Mouse (Mus musculus): ENCODE results near the gene Angptl8. TPM values are rescaled to one million over a fixed set of nuclear protein-coding genes. Genes with fewer than 3 reads are reported as not detected.

The Angptl8 gene
- polyA plus RNA-seq, 1 experiment from 2014 or later, result 8.2 TPM

DNA sequence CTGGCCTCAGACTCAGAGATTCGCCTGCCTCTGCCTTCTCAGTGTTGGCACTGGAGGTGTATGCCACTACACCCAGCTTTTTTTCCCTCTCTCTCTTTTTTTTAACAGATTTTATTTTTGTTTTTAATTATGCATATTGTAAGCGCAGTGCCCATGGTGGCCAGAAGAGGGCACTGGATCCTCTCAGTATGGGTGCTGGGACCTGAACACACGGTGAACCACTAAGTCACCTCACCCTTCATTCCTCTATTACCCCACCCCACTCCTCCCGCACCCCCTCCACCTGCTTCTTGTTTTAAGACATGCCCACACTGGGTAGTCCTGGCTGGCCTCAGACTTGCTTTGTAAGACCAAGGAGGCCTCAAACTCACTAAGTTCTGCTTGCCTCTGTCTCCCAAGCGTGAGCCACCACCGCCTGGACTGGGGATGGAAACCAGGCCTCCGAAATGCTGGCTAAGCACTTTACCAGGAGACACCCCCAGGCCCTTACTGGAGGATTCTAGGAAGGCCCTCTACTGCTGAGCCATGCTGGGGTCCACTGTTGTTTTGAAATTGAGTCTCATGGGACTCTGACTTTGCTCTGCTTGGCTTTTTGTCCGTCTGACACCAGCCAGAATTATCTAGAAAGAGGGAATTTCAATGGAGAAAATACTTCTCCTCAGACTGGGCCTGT, 4.9 kb downstream of the Angptl8 start:
- Histone ChIP-seq H3K9me3 (no peaks in the 10 kb centered on the region), H3K4me3 (replicated peaks) (no peak overlapping the region), H3K4me1 (replicated peaks) (peaks cover 10% of the 10 kb centered on the region), H3K4me2 (replicated peaks) (no peak overlapping the region), H3K27ac (no peak overlapping the region), H3K36me3 (peaks cover 21% of the 10 kb centered on the region), H3K9ac (no peak overlapping the region), H3K27me3 (replicated peaks) (no peaks in the 10 kb centered on the region)
- WGBS, result 54% methylated on average over 8 of the region's 8 CpGs
- ATAC-seq, result no peak

DNA sequence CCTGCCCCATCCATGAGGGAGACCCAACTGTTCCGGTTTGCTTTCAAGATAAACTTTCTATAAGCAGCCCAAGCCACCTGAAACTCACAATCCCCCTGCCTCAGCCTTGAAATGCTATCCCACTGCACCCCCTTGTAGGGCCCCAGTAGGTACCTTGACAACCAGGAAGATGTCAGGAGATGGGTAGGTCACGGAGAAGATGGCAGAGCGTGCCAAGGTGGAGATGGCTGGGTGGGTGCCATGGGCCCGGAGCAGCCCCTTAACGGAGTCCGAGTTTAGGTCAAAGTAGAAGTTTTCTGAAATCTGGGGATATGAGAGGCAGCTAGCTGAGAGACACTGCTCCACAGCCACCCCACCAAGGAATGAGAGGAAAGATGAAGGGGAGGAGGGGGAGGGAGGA, 6.0 kb downstream of the Angptl8 start:
- no peak overlapping the region for H3K27ac ChIP-seq
- H3K36me3 ChIP-seq, result peaks cover 18% of the 10 kb centered on the region
- ATAC-seq, result no peak
- WGBS, result 95% methylated on average over 6 of the region's 6 CpGs
- H3K9ac ChIP-seq, result no peak overlapping the region
- no peak overlapping the region for H3K4me3 ChIP-seq (replicated peaks)
- H3K4me1 ChIP-seq (replicated peaks), result peaks cover 18% of the 10 kb centered on the region
- no peak overlapping the region for H3K4me2 ChIP-seq (replicated peaks)
- H3K27me3 ChIP-seq (replicated peaks), result no peaks in the 10 kb centered on the region
- no peaks in the 10 kb centered on the region for H3K9me3 ChIP-seq

DNA sequence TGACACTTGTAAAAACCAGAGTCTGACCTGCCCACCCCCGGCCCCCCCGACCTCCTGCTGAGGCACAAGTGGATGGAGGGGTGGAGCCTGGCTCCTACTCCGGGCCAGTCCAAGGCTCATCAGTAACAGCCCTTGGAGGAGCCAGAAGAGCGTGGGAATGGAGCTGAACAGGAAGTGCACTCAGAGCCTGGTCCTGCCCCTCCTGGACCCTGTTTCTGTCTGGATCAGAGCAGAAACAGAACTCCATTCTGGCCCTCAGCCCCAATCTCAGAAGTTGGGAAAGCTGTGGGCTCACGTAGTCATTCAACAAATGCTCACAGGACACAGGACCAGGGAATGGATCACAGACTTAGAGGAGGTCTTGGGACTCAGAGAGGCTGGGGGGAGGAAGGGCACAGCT, 7.1 kb downstream of the Angptl8 start:
- 0 out of 2 replicates have a peak, but pooled peaks have one; percentile 13 for ATAC-seq

DNA sequence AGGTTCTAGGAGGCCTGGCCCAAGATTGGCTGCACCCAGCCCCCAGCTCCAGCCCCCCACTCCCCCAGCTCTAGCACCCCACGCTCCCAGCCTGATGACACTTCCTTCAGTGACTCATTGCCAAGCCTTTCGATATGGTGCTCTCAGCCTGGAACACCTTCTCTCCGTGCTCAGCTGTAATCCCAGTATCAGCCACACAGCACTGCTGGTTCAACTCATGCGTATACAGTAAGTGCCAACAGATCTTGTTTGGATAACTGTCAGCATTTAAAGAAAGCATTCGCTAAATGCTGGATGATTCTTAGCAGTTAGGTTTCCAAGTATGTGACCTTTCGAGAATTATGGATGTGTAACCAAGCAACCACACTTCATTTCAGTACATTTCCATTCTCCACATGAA, 7.8 kb downstream of the Angptl8 start:
- no peaks in the 10 kb centered on the region for H3K9me3 ChIP-seq
- WGBS, result 57% methylated on average over 6 of the region's 6 CpGs
- H3K4me1 ChIP-seq (replicated peaks), result peaks cover 35% of the 10 kb centered on the region
- H3K27me3 ChIP-seq (replicated peaks), result no peaks in the 10 kb centered on the region
- 0 out of 2 replicates have a peak, but pooled peaks cover 11% of the 10 kb centered on the region for H3K36me3 ChIP-seq
- H3K27ac ChIP-seq, result peak overlapping the region; percentile 70
- H3K4me2 ChIP-seq (replicated peaks), result 0 out of 2 replicates have a peak overlapping the region, but pooled peaks have one; percentile 3
- no peak overlapping the region for H3K4me3 ChIP-seq (replicated peaks)
- no peak overlapping the region for H3K9ac ChIP-seq
- ATAC-seq, result no peak

More for the DNA sequence above, 7.1 kb downstream of the Angptl8 start:
- Histone ChIP-seq H3K9ac (no peak overlapping the region), H3K27me3 (replicated peaks) (no peaks in the 10 kb centered on the region), H3K4me3 (replicated peaks) (no peak overlapping the region), H3K4me2 (replicated peaks) (0 out of 2 replicates have a peak overlapping the region, but pooled peaks have one; percentile 3), H3K36me3 (peaks cover 16% of the 10 kb centered on the region), H3K27ac (peak overlapping the region; percentile 70), H3K4me1 (replicated peaks) (peaks cover 28% of the 10 kb centered on the region), H3K9me3 (no peaks in the 10 kb centered on the region)
- 36% methylated on average over 5 of the region's 5 CpGs for WGBS

DNA sequence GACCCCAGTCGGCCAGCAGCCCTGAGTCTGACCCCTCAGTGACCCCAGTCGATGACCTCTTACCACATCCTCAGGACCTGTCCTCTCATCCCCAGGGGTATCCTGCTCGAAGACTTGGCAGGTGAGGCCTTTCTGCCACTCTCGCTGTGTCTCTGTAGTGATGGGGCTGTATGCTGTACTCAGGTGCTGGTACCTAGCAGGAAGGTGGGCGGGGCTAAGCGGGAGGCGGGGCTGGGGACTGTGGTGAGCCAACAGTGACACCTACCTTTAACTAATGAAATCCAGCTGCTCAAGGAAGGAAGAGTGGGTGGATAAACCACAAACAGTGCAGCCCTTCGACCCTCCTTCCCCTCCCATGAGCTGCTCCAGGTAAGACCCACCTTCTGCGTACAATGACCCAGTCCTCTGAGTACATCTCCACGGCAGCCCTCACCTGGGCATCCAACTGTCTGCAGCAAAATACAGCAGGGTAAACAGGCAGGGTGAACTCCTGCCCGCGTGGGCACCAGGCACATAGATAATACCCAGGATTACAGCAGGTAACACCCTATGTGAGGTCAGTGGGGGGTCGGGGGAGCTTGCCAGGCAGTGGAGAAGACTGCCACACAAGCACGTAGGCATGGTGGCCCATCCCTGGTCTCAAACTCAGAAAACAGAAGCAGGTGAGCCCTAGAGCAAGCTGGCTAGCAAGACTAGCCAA, 10.2 kb downstream of the Angptl8 start:
- ATAC-seq, result 0 out of 2 replicates have a peak, but pooled peaks have one; percentile 21
- no peaks in the 10 kb centered on the region for H3K27me3 ChIP-seq (replicated peaks)
- H3K4me3 ChIP-seq (replicated peaks), result no peak overlapping the region
- no peaks in the 10 kb centered on the region for H3K9me3 ChIP-seq
- peaks cover 42% of the 10 kb centered on the region for H3K4me1 ChIP-seq (replicated peaks)
- 0 out of 2 replicates have a peak, but pooled peaks cover 9% of the 10 kb centered on the region for H3K36me3 ChIP-seq
- no peak overlapping the region for H3K9ac ChIP-seq
- H3K27ac ChIP-seq, result no peak overlapping the region
- 42% methylated on average over 14 of the region's 14 CpGs for WGBS
- 0 out of 2 replicates have a peak overlapping the region, but pooled peaks have one; percentile 3 for H3K4me2 ChIP-seq (replicated peaks)

- Histone ChIP-seq H3K4me1 (replicated peaks) (peaks cover 50% of the 10 kb centered on the region), H3K27me3 (replicated peaks) (no peaks in the 10 kb centered on the region), H3K36me3 (0 out of 2 replicates have a peak, but pooled peaks cover 7% of the 10 kb centered on the region), H3K9me3 (no peaks in the 10 kb centered on the region), H3K9ac (peak overlapping the region; percentile 30; the same call in 1 of the 2 replicates), H3K4me2 (replicated peaks) (peak overlapping the region; percentile 64), H3K27ac (peak overlapping the region; percentile 93), H3K4me3 (replicated peaks) (peak overlapping the region; percentile 24; the same call in 1 of the 2 replicates)
- peak; percentile 69 for ATAC-seq
- WGBS, result 28% methylated on average over 11 of the region's 11 CpGs
Measured at GRCm38 (mm10) chr9:21846755-21847341, 11.5 kb downstream of the Angptl8 start.

DNA sequence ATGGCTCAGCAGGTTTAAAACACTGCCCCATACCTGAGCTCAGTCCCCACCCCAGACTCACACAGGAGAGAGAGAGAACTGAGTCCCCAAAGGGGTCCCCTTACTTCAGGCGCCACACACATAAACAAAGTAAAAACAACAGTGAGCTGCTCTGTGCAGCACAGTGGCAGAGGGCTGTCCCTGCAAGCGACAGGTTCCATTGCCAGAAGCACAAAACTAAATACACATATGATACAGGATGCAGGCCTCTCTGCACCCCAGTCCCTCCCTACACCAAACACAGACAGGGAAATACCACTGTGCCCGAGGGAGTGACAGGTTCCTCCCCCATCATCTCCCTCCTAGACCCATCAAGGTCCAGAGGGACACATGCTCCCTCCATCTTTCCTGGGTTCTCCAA, 12.1 kb downstream of the Angptl8 start:
- Histone ChIP-seq H3K4me1 (replicated peaks) (peaks cover 49% of the 10 kb centered on the region), H3K9ac (peak overlapping the region; percentile 30; the same call in 1 of the 2 replicates), H3K36me3 (0 out of 2 replicates have a peak, but pooled peaks cover 5% of the 10 kb centered on the region), H3K4me3 (replicated peaks) (peak overlapping the region; percentile 24; the same call in 1 of the 2 replicates), H3K9me3 (no peaks in the 10 kb centered on the region), H3K27me3 (replicated peaks) (no peaks in the 10 kb centered on the region), H3K27ac (peak overlapping the region; percentile 93), H3K4me2 (replicated peaks) (peak overlapping the region; percentile 64)
- ATAC-seq, result no peak
- WGBS, result 34% methylated on average over 3 of the region's 3 CpGs

DNA sequence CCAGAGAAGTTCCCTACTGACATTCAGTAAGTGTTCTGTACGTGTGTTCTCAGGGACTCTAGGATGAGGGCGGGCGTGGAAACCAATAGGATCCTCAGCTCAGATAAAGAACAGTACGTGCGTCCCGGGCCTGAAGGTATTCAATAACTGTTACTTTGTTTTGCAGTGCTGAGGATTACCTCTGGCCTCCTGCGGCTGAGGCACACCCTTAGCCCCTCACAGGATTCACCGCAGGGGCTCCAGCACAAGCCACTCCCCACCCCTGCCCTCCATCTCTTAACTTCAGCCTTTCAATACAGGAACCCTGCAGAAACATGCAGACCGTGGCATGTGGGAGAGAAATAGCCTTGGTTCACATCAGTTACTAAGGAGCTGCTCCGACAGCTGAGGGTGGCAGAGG, 12.6 kb downstream of the Angptl8 start:
- Histone ChIP-seq H3K27me3 (replicated peaks) (no peaks in the 10 kb centered on the region), H3K4me2 (replicated peaks) (peak overlapping the region; percentile 64), H3K36me3 (0 out of 2 replicates have a peak, but pooled peaks cover 5% of the 10 kb centered on the region), H3K9me3 (no peaks in the 10 kb centered on the region), H3K4me1 (replicated peaks) (peaks cover 48% of the 10 kb centered on the region), H3K9ac (no peak overlapping the region), H3K4me3 (replicated peaks) (no peak overlapping the region), H3K27ac (peak overlapping the region; percentile 93)
- ATAC-seq, result no peak
- 32% methylated on average over 10 of the region's 10 CpGs for WGBS

GRCm38 (mm10) chr9:21849691-21850677, 14.7 kb downstream of the Angptl8 start:
- H3K27ac ChIP-seq, result no peak overlapping the region
- no peak for ATAC-seq
- no peaks in the 10 kb centered on the region for H3K9me3 ChIP-seq
- H3K27me3 ChIP-seq (replicated peaks), result no peaks in the 10 kb centered on the region
- H3K4me3 ChIP-seq (replicated peaks), result no peak overlapping the region
- no peaks in the 10 kb centered on the region for H3K36me3 ChIP-seq
- H3K4me2 ChIP-seq (replicated peaks), result peak overlapping the region; percentile 75
- no peak overlapping the region for H3K9ac ChIP-seq
- WGBS, result 68% methylated on average over 7 of the region's 7 CpGs
- peaks cover 48% of the 10 kb centered on the region for H3K4me1 ChIP-seq (replicated peaks)

GRCm38 (mm10) chr9:21851084-21851483, 15.8 kb downstream of the Angptl8 start:
- H3K4me3 ChIP-seq (replicated peaks), result no peak overlapping the region
- no peak for ATAC-seq
- H3K9ac ChIP-seq, result no peak overlapping the region
- no peaks in the 10 kb centered on the region for H3K9me3 ChIP-seq
- H3K4me1 ChIP-seq (replicated peaks), result peaks cover 42% of the 10 kb centered on the region
- 65% methylated on average over 3 of the region's 3 CpGs for WGBS
- H3K27ac ChIP-seq, result no peak overlapping the region
- H3K4me2 ChIP-seq (replicated peaks), result peak overlapping the region; percentile 75
- H3K27me3 ChIP-seq (replicated peaks), result no peaks in the 10 kb centered on the region
- H3K36me3 ChIP-seq, result no peaks in the 10 kb centered on the region

Measured in intestine, embryonic 15.5 days (tissue).